Mouse (Mus musculus) neutrophil, adult 5-6 weeks (primary cell): ENCODE data around the gene Ica1. TPM values are rescaled to one million over a fixed set of nuclear protein-coding genes. Genes with fewer than 3 reads are reported as not detected.
A peak's percentile ranks its signal among the peaks of the same experiment; 100 is the strongest.

Source experiments
- ATAC-seq: fragments of 151-379, 151-347 bp; 2 replicates; pipeline ENCODE4 v1.8.0; 2017; ENCODE audit warnings: mild to moderate bottlenecking, moderate TSS enrichment; ENCODE audit not compliant: insufficient number of reproducible peaks, poor library complexity, low FRiP score, severe bottlenecking; ENCODE audit errors: extremely low read depth
- total RNA-seq: library from RNA; stranded (forward); fragments of 200-1000 nt; gene quantifications from 2 replicates; pipeline ENCODE4 v1.2.3, GENCODE M21; 2017

Ica1 gene
- total RNA-seq, 1 experiment from 2014 or later, result not detected

DNA sequence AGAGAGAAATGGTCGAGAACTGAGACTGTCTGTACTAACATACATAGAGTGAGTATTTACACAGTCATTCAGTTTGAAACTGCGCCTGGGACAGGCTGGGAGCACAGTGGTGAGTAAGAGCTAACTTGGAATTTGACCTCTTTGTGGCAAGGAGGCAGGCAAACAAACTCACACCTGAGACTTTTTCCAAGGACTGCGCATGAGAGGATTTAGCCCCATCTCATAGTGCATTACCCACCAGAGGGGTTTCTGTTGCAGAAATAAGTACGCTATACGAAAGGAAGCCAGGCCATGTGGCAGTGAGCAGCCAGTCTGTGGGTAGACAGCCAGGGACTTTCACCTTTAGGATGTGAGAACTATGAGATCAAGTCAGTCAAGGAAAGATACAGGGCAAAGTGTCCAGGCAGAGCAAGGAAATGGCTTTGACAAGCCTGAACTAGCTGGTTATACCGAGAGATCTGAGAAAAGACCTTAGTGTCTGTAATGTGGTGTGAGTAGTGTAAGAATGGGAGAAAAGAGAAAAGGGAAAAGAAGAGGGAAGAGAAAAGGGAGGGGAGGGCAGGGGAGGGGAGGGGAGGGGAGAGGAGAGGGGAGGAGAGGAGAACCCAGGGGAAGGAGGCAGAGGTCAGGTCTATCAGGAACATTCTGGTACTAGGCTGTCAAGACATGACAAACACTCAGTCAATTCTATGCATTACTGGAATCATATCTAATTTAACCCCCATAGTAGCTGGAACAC lies 25.1 kb downstream of the Ica1 start:
- no peak for ATAC-seq

- no peak for ATAC-seq
These were observed 33.4 kb downstream of the Ica1 start for GRCm38 (mm10) chr6:8744886-8745285.

- ATAC-seq, result no peak
These were observed 34.0 kb downstream of the Ica1 start for GRCm38 (mm10) chr6:8744273-8744785.

GRCm38 (mm10) chr6:8742449-8742848 lies 35.8 kb downstream of the Ica1 start:
- no peak for ATAC-seq

- ATAC-seq, result no peak
These were observed 36.6 kb downstream of the Ica1 start for GRCm38 (mm10) chr6:8741659-8742058.

GRCm38 (mm10) chr6:8740092-8740491 lies 38.2 kb downstream of the Ica1 start:
- ATAC-seq, result no peak

DNA sequence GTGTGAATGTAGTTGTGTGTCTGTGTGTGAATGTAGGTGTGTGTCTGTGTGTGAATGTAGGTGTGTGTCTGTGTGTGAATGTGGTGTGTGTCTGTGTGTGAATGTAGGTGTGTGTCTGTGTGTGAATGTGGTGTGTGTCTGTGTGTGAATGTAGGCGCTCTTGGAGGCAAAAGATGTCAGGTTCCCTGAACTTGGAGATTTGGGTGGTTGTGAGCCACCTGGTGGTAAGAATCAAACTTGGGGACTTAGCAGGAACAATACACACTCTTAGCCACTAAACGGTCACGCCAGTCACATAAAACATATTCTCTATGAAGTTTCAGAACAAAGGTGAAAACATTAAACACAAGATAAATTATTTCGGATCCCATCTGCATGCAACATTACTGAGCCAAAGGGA lies 39.9 kb downstream of the Ica1 start:
- no peak for ATAC-seq

DNA sequence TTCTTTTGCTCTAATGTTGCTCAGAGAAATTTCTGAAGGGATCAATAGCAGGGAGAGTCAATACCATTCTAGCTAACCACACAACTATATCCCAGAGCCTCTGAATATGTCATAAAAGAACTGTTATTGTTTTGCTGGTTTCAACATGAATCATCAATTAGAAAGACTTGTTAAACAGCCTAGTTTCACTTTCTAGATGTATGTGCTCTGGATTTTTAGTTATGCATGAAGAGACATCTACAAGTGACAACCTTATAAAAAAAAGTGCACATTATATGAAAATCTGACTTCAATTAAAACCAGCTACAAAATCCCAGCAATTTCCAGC lies 41.8 kb downstream of the Ica1 start:
- ATAC-seq, result no peak

GRCm38 (mm10) chr6:8735657-8736492 lies 42.4 kb downstream of the Ica1 start:
- ATAC-seq, result peak; percentile 78

- ATAC-seq, result no peak
These were observed 43.2 kb downstream of the Ica1 start for GRCm38 (mm10) chr6:8735044-8735443.

DNA sequence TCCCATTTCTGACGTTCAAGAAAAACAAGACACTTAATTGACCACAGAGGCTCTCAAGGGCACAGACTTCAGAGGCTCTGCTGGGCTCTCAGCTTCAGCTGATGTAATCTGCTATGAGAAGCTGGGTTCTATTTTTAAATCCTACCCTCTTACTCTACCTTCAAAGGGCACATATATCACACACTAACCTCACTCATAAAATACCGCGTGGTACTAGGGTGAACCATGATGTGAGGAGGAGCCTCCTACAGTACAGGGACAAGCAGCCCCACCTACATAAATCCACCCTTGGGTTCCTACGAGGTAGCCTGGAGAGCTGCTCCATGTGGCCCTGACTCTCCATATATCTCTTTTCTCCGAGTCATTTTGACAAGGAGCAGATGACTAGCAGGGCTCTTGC lies 45.8 kb downstream of the Ica1 start:
- no peak for ATAC-seq

DNA sequence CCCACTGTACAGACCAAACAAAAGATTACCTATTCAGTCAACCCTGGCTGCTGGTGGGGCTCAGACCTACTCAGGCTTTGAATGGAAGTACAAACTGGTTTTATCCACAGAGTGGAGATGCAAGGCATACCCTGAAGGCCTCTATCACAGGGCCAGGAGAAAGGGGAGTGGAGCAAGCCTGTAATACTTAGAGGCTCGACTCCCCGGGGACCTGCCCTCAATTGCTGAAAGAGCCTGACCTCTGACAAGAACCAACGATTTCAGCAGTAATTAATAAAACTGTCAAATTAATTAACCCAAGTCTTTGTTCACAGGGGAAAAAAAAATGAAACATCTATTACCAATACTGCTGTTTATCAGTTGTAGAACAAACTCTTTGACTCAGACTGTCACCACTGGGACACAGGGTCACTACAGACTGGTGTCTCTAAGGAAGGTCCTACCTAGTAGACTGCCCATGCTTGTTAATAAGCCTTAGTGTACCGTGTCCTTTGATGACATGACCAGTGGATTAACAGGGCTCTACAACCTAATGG lies 46.6 kb downstream of the Ica1 start:
- no peak for ATAC-seq

- no peak for ATAC-seq
These were observed 47.9 kb downstream of the Ica1 start for GRCm38 (mm10) chr6:8730433-8730832.

DNA sequence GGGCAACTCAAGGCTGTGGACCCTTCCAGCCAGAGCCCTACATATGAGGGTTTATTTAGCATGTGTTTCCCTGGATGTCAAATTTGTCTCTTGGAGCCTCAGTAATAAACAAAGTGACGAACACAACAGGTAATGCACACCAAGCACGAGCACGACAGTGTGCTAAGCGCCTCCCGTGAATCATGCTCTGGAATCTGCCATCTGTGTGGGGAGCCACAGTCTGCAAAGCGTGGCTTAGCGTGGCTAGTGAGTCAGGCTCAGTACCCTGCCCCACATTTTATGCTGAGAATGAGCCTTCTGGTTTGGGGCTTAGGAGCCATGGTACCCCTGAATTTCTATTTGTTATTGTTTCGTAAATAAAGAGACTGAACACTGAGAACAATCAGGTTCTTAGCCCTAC lies 50.5 kb downstream of the Ica1 start:
- no peak for ATAC-seq

- no peak for ATAC-seq
These were observed 52.7 kb downstream of the Ica1 start for GRCm38 (mm10) chr6:8725610-8726009.

DNA sequence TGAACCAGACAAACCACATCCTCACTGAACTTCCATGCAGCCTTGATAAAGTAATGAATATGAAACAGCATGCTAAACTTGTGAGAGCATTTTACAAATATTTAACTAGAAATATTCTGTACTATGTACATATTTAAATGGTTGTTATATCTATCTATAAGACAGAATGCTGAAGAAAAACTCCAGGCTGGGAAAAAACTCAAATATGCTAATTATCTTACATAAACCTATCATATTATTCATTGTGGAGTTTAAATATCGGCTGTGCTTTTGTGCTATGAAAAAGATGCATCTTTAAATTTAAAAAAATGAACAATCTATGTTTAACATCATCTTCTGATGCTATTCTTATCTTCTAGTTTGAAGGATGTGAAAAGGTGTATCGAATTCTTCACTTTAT lies 58.6 kb downstream of the Ica1 start:
- no peak for ATAC-seq

- no peak for ATAC-seq
These were observed 60.3 kb downstream of the Ica1 start for GRCm38 (mm10) chr6:8717967-8718366.

DNA sequence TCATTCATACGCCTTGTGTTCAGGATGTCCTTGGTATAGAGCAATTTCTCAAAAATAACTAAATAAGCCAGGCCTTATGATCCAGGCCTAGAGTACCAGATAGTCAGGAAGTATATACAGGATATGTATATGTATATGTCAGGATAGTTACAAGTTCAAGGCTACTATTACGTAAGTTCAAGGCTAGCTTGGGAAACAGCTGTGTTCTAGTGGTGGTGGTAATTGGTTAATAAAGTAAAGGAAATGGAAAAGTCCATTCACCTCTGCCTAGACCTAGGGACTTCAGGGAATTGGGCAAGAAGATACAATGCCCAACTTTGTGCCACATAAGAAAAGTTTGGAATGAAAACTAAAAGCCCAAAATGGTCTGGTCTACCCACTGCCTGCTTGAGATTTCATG lies 61.7 kb downstream of the Ica1 start:
- ATAC-seq, result no peak

- no peak for ATAC-seq
These were observed 67.0 kb downstream of the Ica1 start for GRCm38 (mm10) chr6:8711246-8711645.
